Mouse (Mus musculus): ENCODE measurements around the gene Cactin. TPM values are rescaled to one million over a fixed set of nuclear protein-coding genes. Genes with fewer than 3 reads are reported as not detected.
A peak's percentile ranks its signal among the peaks of the same experiment; 100 is the strongest.

Gene Cactin
- total RNA-seq, 2 experiments from 2014 or later = 10.1 to 10.9 TPM

GRCm38 (mm10) chr10:81341333-81341949 lies 20.5 kb downstream of the Cactin start:
- DNase-seq (ENCODE audit: low spot score) = peak; percentile 62

- DNase-seq (ENCODE audit: low spot score) = no peak
These were observed 22.0 kb downstream of the Cactin start, which contains the start of gene Gipc3 for GRCm38 (mm10) chr10:81342686-81343505. Gene Gipc3 (minus strand): TSS chr10:81343266.

- DNase-seq (ENCODE audit: low spot score) = no peak
These were observed 23.7 kb downstream of the Cactin start for GRCm38 (mm10) chr10:81344421-81345161.

- no peak for DNase-seq (ENCODE audit: low spot score)
These were observed 24.2 kb downstream of the Cactin start for GRCm38 (mm10) chr10:81345162-81345534.

- DNase-seq (ENCODE audit: low spot score) = no peak
These were observed 25.7 kb downstream of the Cactin start for GRCm38 (mm10) chr10:81346453-81347067.

GRCm38 (mm10) chr10:81349146-81349545 lies 28.2 kb downstream of the Cactin start:
- DNase-seq (ENCODE audit: low spot score) = no peak

- no peak for DNase-seq (ENCODE audit: low spot score)
These were observed 29.1 kb downstream of the Cactin start for GRCm38 (mm10) chr10:81349961-81350350.

- peak; percentile 99 for DNase-seq (ENCODE audit: low spot score)
These were observed 29.6 kb downstream of the Cactin start, which contains the start of gene Hmg20b for GRCm38 (mm10) chr10:81350351-81351063. Gene Hmg20b (minus strand): TSS chr10:81350480.

GRCm38 (mm10) chr10:81351678-81352291 lies 30.9 kb downstream of the Cactin start:
- DNase-seq (ENCODE audit: low spot score) = no peak

- no peak for DNase-seq (ENCODE audit: low spot score)
These were observed 34.0 kb downstream of the Cactin start for GRCm38 (mm10) chr10:81354738-81355477.

GRCm38 (mm10) chr10:81355533-81355932 lies 34.6 kb downstream of the Cactin start:
- no peak for DNase-seq (ENCODE audit: low spot score)

- DNase-seq (ENCODE audit: low spot score) = no peak
These were observed 35.6 kb downstream of the Cactin start for GRCm38 (mm10) chr10:81356352-81356990.

- peak; percentile 93 for DNase-seq (ENCODE audit: low spot score)
These were observed 36.3 kb downstream of the Cactin start, which contains the start of gene Mfsd12 for GRCm38 (mm10) chr10:81356991-81357844. Gene Mfsd12 (plus strand): TSS chr10:81357491.

GRCm38 (mm10) chr10:81358209-81358608 lies 37.3 kb downstream of the Cactin start:
- no peak for DNase-seq (ENCODE audit: low spot score)

GRCm38 (mm10) chr10:81358841-81359240 lies 37.9 kb downstream of the Cactin start:
- DNase-seq (ENCODE audit: low spot score) = no peak

- no peak for DNase-seq (ENCODE audit: low spot score)
These were observed 39.8 kb downstream of the Cactin start for GRCm38 (mm10) chr10:81360721-81361120.

- DNase-seq (ENCODE audit: low spot score) = no peak
These were observed 41.5 kb downstream of the Cactin start for GRCm38 (mm10) chr10:81362336-81362949.

All from gastrocnemius, adult 18-20 months (tissue).